Mouse (Mus musculus): ENCODE data around the gene Themis2. TPM values are rescaled to one million over a fixed set of nuclear protein-coding genes. Genes with fewer than 3 reads are reported as not detected.

Gene Themis2
- polyA plus RNA-seq (2012; fragmentation: generic; extraction: Trizol): not detected

GRCm38 (mm10) chr4:132796196-132796886 is at the start of gene Themis2:
Gene Themis2, minus strand, starts transcription at chr4:132796387.

GRCm38 (mm10) chr4:132842970-132843704 is 47.0 kb upstream of the Themis2 start, which contains the start of gene Ppp1r8:
Gene Ppp1r8, minus strand, starts transcription at chr4:132843169.

GRCm38 (mm10) chr4:132767914-132768876 is 28.0 kb downstream of the Themis2 start, which contains the start of gene Rpa2:
Gene Rpa2, plus strand, starts transcription at chr4:132768332.

GRCm38 (mm10) chr4:132756974-132757373 is 39.2 kb downstream of the Themis2 start, which contains the start of gene Smpdl3b:
Gene Smpdl3b, minus strand, starts transcription at chr4:132757252.

GRCm38 (mm10) chr4:132732148-132732684 is 64.0 kb downstream of the Themis2 start, which contains the start of gene Xkr8:
Gene Xkr8, minus strand, starts transcription at chr4:132732546.

Other genes starting within 250 kb of the Themis2 start
- under 1 TPM in 1 of 2 experiments, not detected in 1; 0.04 TPM for gene Ptafr, start 232.3 kb downstream of the Themis2 start, polyA plus RNA-seq (2012; fragmentation: generic; extraction: Trizol)
- gene Eya3, start 157.4 kb downstream of the Themis2 start, polyA plus RNA-seq (2012; fragmentation: generic; extraction: Trizol): 10 to 100 TPM in 1 of 2 experiments, 1 to 10 TPM in 1; 5.2 to 12.4 TPM
- gene Xkr8, start 63.8 kb downstream of the Themis2 start, polyA plus RNA-seq (2012; fragmentation: generic; extraction: Trizol): 1 to 10 TPM; 2.1 to 7.6 TPM
- gene Smpdl3b, start 39.1 kb downstream of the Themis2 start, polyA plus RNA-seq (2012; fragmentation: generic; extraction: Trizol): 1 to 10 TPM; 5.7 to 7.7 TPM
- gene Rpa2, start 28.1 kb downstream of the Themis2 start, polyA plus RNA-seq (2012; fragmentation: generic; extraction: Trizol): 10 to 100 TPM; 21.8 to 42.1 TPM
- gene Ppp1r8, start 46.8 kb upstream of the Themis2 start, polyA plus RNA-seq (2012; fragmentation: generic; extraction: Trizol): 10 to 100 TPM; 20.8 to 34.2 TPM
- gene Stx12, start 88.1 kb upstream of the Themis2 start, polyA plus RNA-seq (2012; fragmentation: generic; extraction: Trizol): 10 to 100 TPM in 1 of 2 experiments, 1 to 10 TPM in 1; 2.7 to 22.1 TPM
- gene Fam76a, start 126.2 kb upstream of the Themis2 start, polyA plus RNA-seq (2012; fragmentation: generic; extraction: Trizol): 10 to 100 TPM in 1 of 2 experiments, 1 to 10 TPM in 1; 5.5 to 19.0 TPM
- gene Fgr, start 177.7 kb upstream of the Themis2 start, polyA plus RNA-seq (2012; fragmentation: generic; extraction: Trizol): under 1 TPM in 1 of 2 experiments, not detected in 1; 0.01 TPM
- gene Ahdc1, start 214.9 kb upstream of the Themis2 start, polyA plus RNA-seq (2012; fragmentation: generic; extraction: Trizol): 10 to 100 TPM in 1 of 2 experiments, 1 to 10 TPM in 1; 3.5 to 50.8 TPM

All from C3H10T1/2 (cell line).